Mouse (Mus musculus): Measurements from ENCODE around the gene Vav1. TPM values are rescaled to one million over a fixed set of nuclear protein-coding genes. Genes with fewer than 3 reads are reported as not detected.

Vav1 gene
- polyA plus RNA-seq, 1 experiment from 2014 or later = 6.1 TPM

DNA sequence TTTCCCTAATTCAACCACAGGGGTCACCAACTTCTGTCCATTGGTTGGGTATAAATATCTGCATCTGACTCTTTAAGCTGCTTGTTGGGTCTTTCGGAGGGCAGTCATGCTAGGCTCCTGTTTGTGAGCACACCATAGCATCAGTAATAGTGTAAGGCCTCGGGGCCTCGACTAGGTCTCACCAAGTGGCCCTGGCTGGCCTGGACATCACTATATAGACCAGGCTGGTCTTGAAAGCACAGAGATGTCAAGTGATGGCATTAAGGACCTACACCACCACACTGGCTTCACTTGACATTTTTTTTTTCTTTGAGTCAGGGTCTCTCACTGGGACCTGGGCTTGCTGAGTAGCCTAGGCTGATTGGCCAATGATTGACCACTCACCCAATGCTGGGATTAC is 20.7 kb upstream of the Vav1 start:
- no peak overlapping the region for H3K4me2 ChIP-seq
- H3K36me3 ChIP-seq = peaks cover 88% of the 10 kb centered on the region
- H3K27ac ChIP-seq = no peak overlapping the region
- WGBS = 96% methylated on average over 3 of the region's 3 CpGs
- 0 out of 2 replicates have a peak, but pooled peaks cover 1% of the 10 kb centered on the region for H3K4me1 ChIP-seq
- H3K9me3 ChIP-seq = no peaks in the 10 kb centered on the region
- no peak overlapping the region for H3K9ac ChIP-seq
- no peak overlapping the region for H3K4me3 ChIP-seq
- no peaks in the 10 kb centered on the region for H3K27me3 ChIP-seq
- ATAC-seq (ENCODE audit: borderline replicate concordance, extremely low read depth, low FRiP score, low TSS enrichment) = no peak

DNA sequence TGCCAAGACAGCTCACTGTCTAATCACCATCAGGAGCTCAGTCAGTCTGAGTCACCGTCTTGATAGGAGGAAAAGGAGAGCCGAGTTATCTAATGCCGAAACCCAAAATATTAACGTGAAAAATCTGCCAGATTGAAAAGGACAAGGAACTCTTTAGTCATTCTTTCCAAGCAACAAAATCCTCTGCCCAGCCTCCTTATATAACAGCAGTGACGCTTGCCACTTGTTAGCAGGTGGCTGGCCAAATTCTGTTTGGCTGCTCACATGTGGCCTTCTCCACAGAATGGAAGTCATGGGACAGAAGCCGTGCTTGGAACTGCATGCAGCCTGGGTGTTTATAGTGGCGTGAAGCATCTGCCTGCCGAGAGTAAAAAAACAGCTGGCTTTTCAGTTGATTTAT is 19.2 kb upstream of the Vav1 start:
- H3K4me3 ChIP-seq = no peak overlapping the region
- H3K9me3 ChIP-seq = no peaks in the 10 kb centered on the region
- ATAC-seq (ENCODE audit: borderline replicate concordance, extremely low read depth, low FRiP score, low TSS enrichment) = no peak
- no peak overlapping the region for H3K27ac ChIP-seq
- WGBS = 86% methylated on average over 8 of the region's 8 CpGs
- peaks cover 77% of the 10 kb centered on the region for H3K36me3 ChIP-seq
- H3K9ac ChIP-seq = no peak overlapping the region
- no peaks in the 10 kb centered on the region for H3K27me3 ChIP-seq
- H3K4me1 ChIP-seq = no peaks in the 10 kb centered on the region
- no peak overlapping the region for H3K4me2 ChIP-seq

DNA sequence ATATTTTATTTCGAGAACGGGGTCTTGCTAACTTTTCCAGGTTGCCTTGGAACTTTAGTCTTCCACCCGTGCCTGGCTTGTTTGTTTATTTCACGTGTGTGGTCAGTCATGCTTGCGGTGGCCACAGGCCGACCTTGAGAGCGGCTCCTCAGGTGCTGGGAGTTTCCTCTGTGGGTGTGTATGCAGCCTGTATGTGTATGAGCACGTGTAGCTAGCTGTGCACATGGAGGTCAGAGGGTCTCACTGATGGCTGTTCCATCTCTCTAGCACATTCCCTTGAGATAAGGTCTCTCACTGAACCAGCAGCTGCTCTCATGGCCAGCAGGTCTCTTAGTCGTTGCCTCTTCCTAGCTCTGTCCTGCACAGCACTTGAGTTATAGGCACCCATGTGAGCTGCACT is 18.5 kb upstream of the Vav1 start:
- peaks cover 6% of the 10 kb centered on the region; the same call in 1 of the 2 replicates for H3K4me1 ChIP-seq
- no peak overlapping the region for H3K9ac ChIP-seq
- no peak overlapping the region for H3K4me2 ChIP-seq
- WGBS = 76% methylated on average over 9 of the region's 9 CpGs
- H3K36me3 ChIP-seq = peaks cover 71% of the 10 kb centered on the region
- no peaks in the 10 kb centered on the region for H3K9me3 ChIP-seq
- no peak overlapping the region for H3K27ac ChIP-seq
- no peak for ATAC-seq (ENCODE audit: borderline replicate concordance, extremely low read depth, low FRiP score, low TSS enrichment)
- H3K27me3 ChIP-seq = no peaks in the 10 kb centered on the region
- no peak overlapping the region for H3K4me3 ChIP-seq

DNA sequence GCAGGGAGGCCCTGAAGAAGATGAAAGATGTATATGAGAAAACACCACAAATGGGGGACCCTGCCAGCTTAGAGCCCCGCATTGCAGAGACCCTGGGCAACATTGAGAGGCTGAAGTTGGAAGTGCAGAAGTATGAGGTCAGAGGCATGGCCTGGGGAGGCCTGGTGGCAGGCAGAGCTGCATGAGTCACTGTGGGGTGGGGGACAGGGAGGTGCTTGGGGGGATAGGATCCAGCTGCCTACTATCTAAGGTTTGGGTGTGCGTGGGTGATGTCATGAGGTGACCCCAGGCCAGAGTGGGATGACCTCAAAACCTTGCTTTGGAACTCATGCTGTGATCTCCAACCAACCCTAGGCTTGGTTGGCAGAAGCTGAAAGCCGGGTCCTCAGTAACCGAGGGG is 17.6 kb upstream of the Vav1 start:
- ATAC-seq (ENCODE audit: borderline replicate concordance, extremely low read depth, low FRiP score, low TSS enrichment) = no peak
- no peak overlapping the region for H3K27ac ChIP-seq
- no peak overlapping the region for H3K4me3 ChIP-seq
- H3K36me3 ChIP-seq = peaks cover 66% of the 10 kb centered on the region
- H3K4me1 ChIP-seq = peaks cover 8% of the 10 kb centered on the region; the same call in 1 of the 2 replicates
- H3K4me2 ChIP-seq = no peak overlapping the region
- whole genome bisulfite sequencing = 93% methylated on average over 4 of the region's 4 CpGs
- no peak overlapping the region for H3K9ac ChIP-seq
- H3K9me3 ChIP-seq = no peaks in the 10 kb centered on the region
- H3K27me3 ChIP-seq = no peaks in the 10 kb centered on the region

DNA sequence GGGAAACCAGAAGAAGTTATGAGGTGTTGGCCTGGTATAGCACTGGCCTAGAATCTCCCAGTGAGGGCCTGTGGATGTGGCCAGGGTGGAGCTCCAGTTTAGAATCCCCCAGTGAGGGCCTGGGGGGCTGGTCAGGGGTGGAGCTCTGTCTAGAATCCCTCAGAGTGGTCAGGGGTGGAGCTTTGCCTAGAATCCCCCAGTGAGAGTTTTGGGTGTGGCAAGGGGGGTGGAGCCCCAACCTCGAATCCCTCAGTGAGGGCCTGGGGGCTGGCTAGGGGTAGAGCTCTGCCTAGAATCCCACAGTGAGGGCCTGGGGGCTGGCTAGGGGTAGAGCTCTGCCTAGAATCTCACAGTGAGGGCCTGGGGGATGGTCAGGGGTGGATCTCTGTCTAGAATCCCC is 17.1 kb upstream of the Vav1 start:
- H3K4me1 ChIP-seq = peaks cover 8% of the 10 kb centered on the region; the same call in 1 of the 2 replicates
- peaks cover 61% of the 10 kb centered on the region for H3K36me3 ChIP-seq
- no peak overlapping the region for H3K27ac ChIP-seq
- H3K4me2 ChIP-seq = no peak overlapping the region
- no peak overlapping the region for H3K9ac ChIP-seq
- no peaks in the 10 kb centered on the region for H3K27me3 ChIP-seq
- no peak for ATAC-seq (ENCODE audit: borderline replicate concordance, extremely low read depth, low FRiP score, low TSS enrichment)
- no peak overlapping the region for H3K4me3 ChIP-seq
- 35% methylated on average over 1 of the region's 1 CpGs for WGBS
- no peaks in the 10 kb centered on the region for H3K9me3 ChIP-seq

DNA sequence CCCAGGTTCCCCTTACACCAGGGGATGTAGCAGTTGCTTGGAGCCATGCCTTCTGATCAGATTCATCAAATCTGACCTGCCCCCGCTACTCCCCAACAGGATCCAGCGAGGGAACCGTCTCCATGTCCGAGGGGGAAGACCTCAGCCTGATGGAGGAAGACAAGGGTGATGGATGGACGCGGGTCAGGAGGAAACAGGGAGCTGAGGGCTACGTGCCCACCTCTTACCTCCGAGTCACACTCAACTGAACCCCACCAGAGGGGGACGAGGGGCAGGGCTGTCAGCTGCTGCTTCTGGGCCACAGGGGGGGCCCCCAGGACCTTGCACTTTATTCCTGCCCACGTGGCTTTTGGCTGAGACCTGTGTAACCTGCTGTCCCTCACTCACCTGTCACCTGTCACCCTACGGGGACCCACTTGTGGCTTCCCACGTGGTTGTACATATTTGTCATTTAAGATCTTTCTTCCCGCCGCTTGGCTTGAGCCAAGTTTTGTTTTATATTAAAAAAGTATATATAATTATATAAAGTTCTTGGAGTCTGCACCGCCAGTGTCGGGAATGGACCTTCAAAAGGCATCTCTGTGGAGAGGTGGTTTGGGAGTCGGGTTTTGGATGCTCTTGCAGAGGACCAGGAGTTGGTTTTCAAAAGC is 15.9 kb upstream of the Vav1 start:
- H3K27ac ChIP-seq = no peak overlapping the region
- ATAC-seq (ENCODE audit: borderline replicate concordance, extremely low read depth, low FRiP score, low TSS enrichment) = no peak
- no peaks in the 10 kb centered on the region for H3K27me3 ChIP-seq
- 84% methylated on average over 17 of the region's 17 CpGs for WGBS
- H3K4me3 ChIP-seq = no peak overlapping the region
- H3K4me2 ChIP-seq = no peak overlapping the region
- no peaks in the 10 kb centered on the region for H3K9me3 ChIP-seq
- H3K36me3 ChIP-seq = peaks cover 50% of the 10 kb centered on the region
- peaks cover 8% of the 10 kb centered on the region; the same call in 1 of the 2 replicates for H3K4me1 ChIP-seq
- no peak overlapping the region for H3K9ac ChIP-seq

DNA sequence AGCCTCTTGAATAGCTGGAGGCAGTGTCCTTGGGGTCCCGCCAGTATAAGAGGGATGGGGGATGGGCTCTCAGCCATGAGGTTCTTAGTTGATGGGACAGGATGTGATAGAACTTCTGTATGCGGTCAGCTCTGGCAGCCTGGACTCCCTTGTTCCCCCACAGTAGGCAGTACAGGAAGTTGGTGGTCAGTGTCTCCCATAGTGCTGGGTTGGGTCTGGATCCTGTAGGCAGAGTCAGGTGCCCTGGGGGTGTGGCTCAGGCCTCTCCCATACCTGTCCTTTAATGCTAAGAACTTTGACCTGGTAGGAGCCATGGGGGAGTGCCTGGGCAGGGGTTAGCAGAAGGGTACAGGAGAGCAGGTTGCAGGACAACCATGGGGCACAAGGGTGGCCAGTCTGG is 14.7 kb upstream of the Vav1 start:
- H3K27ac ChIP-seq = no peak overlapping the region
- ATAC-seq (ENCODE audit: borderline replicate concordance, extremely low read depth, low FRiP score, low TSS enrichment) = 0 out of 2 replicates have a peak, but pooled peaks have one; percentile 12
- peaks cover 41% of the 10 kb centered on the region for H3K36me3 ChIP-seq
- H3K9ac ChIP-seq = no peak overlapping the region
- H3K4me3 ChIP-seq = no peak overlapping the region
- no peaks in the 10 kb centered on the region for H3K27me3 ChIP-seq
- H3K4me1 ChIP-seq = peaks cover 8% of the 10 kb centered on the region; the same call in 1 of the 2 replicates
- no peak overlapping the region for H3K4me2 ChIP-seq
- 62% methylated on average over 2 of the region's 2 CpGs for WGBS
- H3K9me3 ChIP-seq = no peaks in the 10 kb centered on the region

DNA sequence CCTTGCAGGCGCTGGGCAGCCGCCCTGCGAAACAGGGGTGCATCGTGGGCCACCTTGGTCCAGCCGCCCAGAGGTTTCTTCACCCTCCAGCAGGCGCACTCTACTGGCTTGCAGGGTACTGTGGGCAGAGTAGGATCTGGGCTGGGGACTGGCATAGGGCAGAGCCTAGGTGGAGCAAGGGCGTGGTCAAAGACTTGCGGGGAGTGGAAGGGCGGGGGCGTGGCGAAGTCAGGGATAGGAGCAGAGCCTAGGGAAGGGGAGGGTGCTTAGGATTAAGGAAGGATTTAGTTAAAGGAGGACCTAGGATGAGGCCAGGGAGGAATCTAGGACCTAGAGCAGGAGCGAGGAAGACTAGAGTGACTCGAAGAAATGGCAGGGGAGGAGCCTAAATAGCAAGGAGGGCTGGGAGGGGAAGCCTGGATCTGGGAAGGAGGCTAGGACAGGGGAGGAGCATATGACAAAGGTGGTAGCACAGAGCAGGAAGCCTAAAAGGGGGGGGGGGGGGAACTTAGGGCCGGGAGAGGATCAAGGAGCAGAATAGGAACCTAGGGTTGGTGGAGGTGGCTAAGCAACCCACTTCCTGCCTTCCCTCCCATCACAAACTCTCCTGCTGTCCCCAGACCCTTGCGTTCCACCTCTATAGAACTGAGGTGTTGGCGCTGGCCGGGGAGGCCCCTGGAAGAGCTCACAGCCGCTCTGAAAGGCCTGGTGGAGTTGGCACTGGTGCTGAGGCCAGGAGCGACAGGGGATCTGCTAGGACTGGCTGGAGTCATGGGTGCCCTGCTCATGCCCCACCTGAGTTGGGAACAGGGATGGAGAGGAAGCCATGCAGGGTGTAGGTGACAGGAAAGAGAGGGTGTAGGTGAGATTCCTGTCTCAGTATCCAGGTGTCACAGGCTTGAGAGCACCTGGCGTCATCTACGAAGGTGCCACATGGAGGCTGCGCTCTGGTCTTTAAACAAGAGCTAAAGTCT is 13.6 kb upstream of the Vav1 start:
- peaks cover 8% of the 10 kb centered on the region; the same call in 1 of the 2 replicates for H3K4me1 ChIP-seq
- H3K9me3 ChIP-seq = no peaks in the 10 kb centered on the region
- 0 out of 2 replicates have a peak overlapping the region, but pooled peaks have one; percentile 5 for H3K9ac ChIP-seq
- H3K27me3 ChIP-seq = no peaks in the 10 kb centered on the region
- H3K27ac ChIP-seq = no peak overlapping the region
- peaks cover 34% of the 10 kb centered on the region for H3K36me3 ChIP-seq
- peak; percentile 80 for ATAC-seq (ENCODE audit: borderline replicate concordance, extremely low read depth, low FRiP score, low TSS enrichment)
- H3K4me3 ChIP-seq = 0 out of 2 replicates have a peak overlapping the region, but pooled peaks have one; percentile 2
- peak overlapping the region; percentile 34 for H3K4me2 ChIP-seq
- 32% methylated on average over 21 of the region's 22 CpGs for WGBS

DNA sequence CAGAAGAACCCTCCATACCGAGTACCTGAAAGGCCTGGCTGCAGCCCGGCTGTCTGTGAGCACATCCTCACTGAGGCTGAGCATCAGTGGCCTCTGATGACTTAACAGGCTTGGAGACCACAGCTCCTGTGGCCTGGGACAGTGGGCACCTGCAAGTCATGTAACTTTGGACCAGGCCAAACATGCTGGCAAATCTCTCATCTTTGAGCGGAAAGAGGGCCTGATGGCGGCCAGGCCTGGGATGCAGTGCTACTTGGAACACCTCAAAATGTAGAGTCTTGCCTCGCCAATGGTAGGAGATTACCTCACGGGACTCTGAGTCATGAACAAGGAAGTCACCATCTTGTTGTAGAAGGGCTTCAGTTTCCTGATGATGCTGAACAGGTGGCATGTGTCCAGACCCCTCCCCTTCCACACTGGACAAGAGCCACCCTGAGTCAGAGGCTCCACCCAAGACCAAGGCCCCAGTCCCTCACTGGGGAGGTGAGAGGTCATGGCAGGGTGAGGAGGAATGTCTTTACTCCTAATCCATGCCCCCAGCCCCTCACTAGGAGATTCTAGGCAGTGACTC is 11.3 kb upstream of the Vav1 start:
- Histone ChIP-seq H3K27ac (no peak overlapping the region), H3K4me1 (peaks cover 8% of the 10 kb centered on the region; the same call in 1 of the 2 replicates), H3K9me3 (no peaks in the 10 kb centered on the region), H3K27me3 (no peaks in the 10 kb centered on the region), H3K36me3 (peaks cover 10% of the 10 kb centered on the region), H3K9ac (no peak overlapping the region), H3K4me2 (no peak overlapping the region), H3K4me3 (no peak overlapping the region)
- WGBS = 86% methylated on average over 6 of the region's 6 CpGs
- no peak for ATAC-seq (ENCODE audit: borderline replicate concordance, extremely low read depth, low FRiP score, low TSS enrichment)

DNA sequence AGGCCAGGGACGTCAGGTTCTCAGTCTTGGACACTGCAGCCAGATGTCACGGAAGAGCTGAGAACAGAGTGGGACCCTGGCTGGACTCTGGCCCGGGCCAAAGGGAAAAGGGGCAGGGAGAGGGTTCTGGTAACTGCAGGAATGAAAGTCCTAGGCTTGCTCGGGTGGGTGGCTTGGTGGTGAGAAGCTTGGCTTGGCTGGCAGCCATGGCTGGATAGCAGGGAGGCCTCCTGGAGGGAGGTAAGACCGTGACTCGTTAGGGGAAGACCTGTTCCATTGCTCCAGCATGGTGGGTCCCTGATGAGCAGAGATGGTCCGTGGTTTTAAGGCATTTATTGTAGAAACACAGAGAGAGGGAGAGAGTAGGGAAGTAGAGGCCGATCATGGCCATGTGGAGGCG is 7.6 kb upstream of the Vav1 start:
- WGBS = 48% methylated on average over 8 of the region's 9 CpGs
- ATAC-seq (ENCODE audit: borderline replicate concordance, extremely low read depth, low FRiP score, low TSS enrichment) = no peak

DNA sequence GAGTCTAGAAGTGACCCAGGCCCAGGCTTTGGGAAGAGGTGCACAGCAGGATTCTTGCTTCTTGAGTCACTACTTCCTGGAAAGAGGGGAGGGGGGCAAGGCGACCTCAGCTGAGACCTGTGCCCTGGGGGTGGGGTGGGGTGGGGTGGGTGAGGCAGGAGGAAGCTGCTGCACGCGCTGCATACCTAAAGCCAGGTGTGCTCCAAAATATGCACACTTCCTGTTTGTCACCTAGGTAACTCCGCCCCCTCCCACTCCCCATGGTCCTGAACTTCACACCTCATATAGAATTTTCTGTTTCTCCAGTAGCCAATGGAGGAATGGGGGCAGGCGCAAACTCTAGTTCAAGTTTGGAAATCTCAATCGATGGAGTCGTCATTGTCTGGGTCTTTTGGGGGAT is 5.1 kb upstream of the Vav1 start:
- H3K9ac ChIP-seq = no peak overlapping the region
- H3K9me3 ChIP-seq = no peaks in the 10 kb centered on the region
- 27% methylated on average over 7 of the region's 7 CpGs for WGBS
- peaks cover 18% of the 10 kb centered on the region for H3K4me1 ChIP-seq
- no peak for ATAC-seq (ENCODE audit: borderline replicate concordance, extremely low read depth, low FRiP score, low TSS enrichment)
- peak overlapping the region; percentile 87; the same call in 1 of the 2 replicates for H3K4me2 ChIP-seq
- H3K27ac ChIP-seq = no peak overlapping the region
- H3K27me3 ChIP-seq = no peaks in the 10 kb centered on the region
- H3K36me3 ChIP-seq = no peaks in the 10 kb centered on the region
- H3K4me3 ChIP-seq = 0 out of 2 replicates have a peak overlapping the region, but pooled peaks have one; percentile 49

More for the DNA sequence above, 7.6 kb upstream of the Vav1 start:
- H3K9me3 ChIP-seq = no peaks in the 10 kb centered on the region
- no peak overlapping the region for H3K4me2 ChIP-seq
- no peaks in the 10 kb centered on the region for H3K27me3 ChIP-seq
- H3K36me3 ChIP-seq = no peaks in the 10 kb centered on the region
- H3K4me1 ChIP-seq = peaks cover 13% of the 10 kb centered on the region
- H3K9ac ChIP-seq = no peak overlapping the region
- H3K4me3 ChIP-seq = no peak overlapping the region
- no peak overlapping the region for H3K27ac ChIP-seq

Data from lung, embryonic 15.5 days (tissue).